Mouse (Mus musculus): ENCODE data around the gene Gm14180. TPM values are rescaled to one million over a fixed set of nuclear protein-coding genes. Genes with fewer than 3 reads are reported as not detected.
"Not testable (repeated sequence)": the region's sequence is repeated elsewhere in the genome, so short reads cannot be mapped to it uniquely, and the experiment has no call there.

The Gm14180 gene
- polyA plus RNA-seq (2014; fragmentation: Nextera tagmentation; extraction: Ambion mirVana), result not detected in 2 replicates

DNA sequence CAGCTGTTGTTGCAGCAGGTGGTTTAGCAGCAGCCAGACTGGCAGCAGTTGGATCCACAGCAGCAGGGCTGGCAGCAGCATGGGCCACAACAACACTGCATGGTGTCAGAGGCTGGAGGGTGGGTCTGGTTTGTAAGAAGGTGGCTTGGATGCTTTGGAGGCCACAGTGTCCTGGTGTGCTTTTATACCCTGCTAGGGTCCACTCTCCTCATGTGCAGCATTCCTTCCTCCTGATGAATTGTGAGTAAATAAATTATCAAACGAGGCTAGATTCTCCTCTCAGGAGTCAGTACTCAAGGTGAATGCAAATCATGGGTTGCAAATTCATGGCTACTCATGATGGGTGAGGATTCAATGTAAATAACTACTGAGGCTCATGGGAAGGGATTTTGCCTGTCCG lies at the start of gene Gm14180:
Gene Gm14180, minus strand, starts transcription at position 101 of the 400 bp plus-strand sequence.
- Histone ChIP-seq H3K36me3 (ENCODE audit: control insufficient read depth, insufficient read depth, low read length) (no peaks in the 10 kb centered on the region), H3K9ac (ENCODE audit: low read depth, low read length) (no peak within 1 kb of the TSS), H3K27ac (replicated peaks; ENCODE audit: low read depth, low read length) (no peak within 1 kb of the TSS), H3K27me3 (replicated peaks; ENCODE audit: control insufficient read depth, insufficient read depth, low read length) (no peaks in the 10 kb centered on the region), H3K4me3 (ENCODE audit: low read depth, low read length) (no peak within 1 kb of the TSS), H3K9me3 (ENCODE audit: control insufficient read depth, low read length) (no peaks in the 10 kb centered on the region), H3K4me1 (ENCODE audit: control insufficient read depth, insufficient read depth, low read length) (no peaks in the 10 kb centered on the region), H3K4me2 (ENCODE audit: low read depth, low read length) (no peak within 1 kb of the TSS)
- WGBS, result 66% methylated on average over 2 of the region's 2 CpGs
- ATAC-seq (ENCODE audit: low read depth), result no peak
- no peak for DNase-seq (ENCODE audit: low spot score)

DNA sequence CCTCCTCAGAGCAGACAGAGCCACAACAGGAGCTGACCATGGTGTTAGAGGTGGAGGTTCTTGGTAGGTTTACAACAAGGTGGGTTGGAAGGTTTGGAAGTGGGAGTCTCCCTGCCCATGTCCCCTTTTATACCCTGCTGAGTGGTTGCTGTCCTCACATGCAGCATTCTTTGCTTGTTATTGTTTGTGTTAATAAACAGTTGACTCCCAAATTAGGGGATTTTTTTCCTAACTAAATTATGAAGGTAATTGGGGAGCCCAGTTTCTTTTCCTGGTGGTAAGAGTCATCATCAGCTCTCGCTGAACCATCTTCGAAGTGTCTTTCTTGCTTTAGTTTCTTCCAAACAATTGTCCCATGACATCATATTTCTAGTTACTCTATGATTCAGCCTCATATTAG lies 46.5 kb upstream of the Gm14180 start, which contains the start of gene Krtap4-8:
Gene Krtap4-8, minus strand, starts transcription at position 101 of the 400 bp plus-strand sequence.
- H3K4me3 ChIP-seq (ENCODE audit: low read depth, low read length), result no peak within 1 kb of the TSS
- no peaks in the 10 kb centered on the region for H3K9me3 ChIP-seq (ENCODE audit: control insufficient read depth, low read length)
- H3K27me3 ChIP-seq (replicated peaks; ENCODE audit: control insufficient read depth, insufficient read depth, low read length), result no peaks in the 10 kb centered on the region
- H3K4me2 ChIP-seq (ENCODE audit: low read depth, low read length), result no peak within 1 kb of the TSS
- H3K27ac ChIP-seq (replicated peaks; ENCODE audit: low read depth, low read length), result no peak within 1 kb of the TSS
- ATAC-seq (ENCODE audit: low read depth) (no peak), DNase-seq (ENCODE audit: low spot score) (no peak)
- WGBS, result 91% methylated on average over 2 of the region's 2 CpGs
- H3K9ac ChIP-seq (ENCODE audit: low read depth, low read length), result no peak within 1 kb of the TSS
- H3K36me3 ChIP-seq (ENCODE audit: control insufficient read depth, insufficient read depth, low read length), result no peaks in the 10 kb centered on the region
- no peaks in the 10 kb centered on the region for H3K4me1 ChIP-seq (ENCODE audit: control insufficient read depth, insufficient read depth, low read length)

DNA sequence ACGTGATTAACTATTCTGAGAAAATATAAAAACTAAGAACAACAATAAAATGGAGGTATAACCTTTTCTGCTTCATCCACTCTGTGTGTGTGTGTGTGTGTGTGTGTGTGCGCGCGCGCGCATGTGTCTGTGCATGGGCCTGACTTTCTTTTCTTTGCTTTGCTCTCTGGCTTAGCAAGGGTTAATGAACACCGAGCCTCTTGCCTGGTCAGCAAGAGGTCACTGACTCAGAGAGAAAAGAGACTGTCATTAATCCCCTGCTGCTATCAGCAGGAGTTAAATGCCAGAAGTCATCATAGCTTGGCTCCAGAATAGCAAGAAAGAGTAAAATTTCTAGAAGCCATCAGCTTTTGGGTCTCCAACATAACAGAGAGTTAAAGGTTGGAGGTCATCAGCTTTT lies 44.3 kb upstream of the Gm14180 start:
- no peak overlapping the region for H3K9ac ChIP-seq (ENCODE audit: low read depth, low read length)
- no peak overlapping the region for H3K4me3 ChIP-seq (ENCODE audit: low read depth, low read length)
- no peak overlapping the region for H3K27ac ChIP-seq (replicated peaks; ENCODE audit: low read depth, low read length)
- 54% methylated on average over 7 of the region's 7 CpGs for WGBS
- DNase-seq (ENCODE audit: low spot score) (no peak), ATAC-seq (ENCODE audit: low read depth) (no peak)
- H3K36me3 ChIP-seq (ENCODE audit: control insufficient read depth, insufficient read depth, low read length), result no peaks in the 10 kb centered on the region
- H3K4me1 ChIP-seq (ENCODE audit: control insufficient read depth, insufficient read depth, low read length), result no peaks in the 10 kb centered on the region
- no peaks in the 10 kb centered on the region for H3K9me3 ChIP-seq (ENCODE audit: control insufficient read depth, low read length)
- H3K27me3 ChIP-seq (replicated peaks; ENCODE audit: control insufficient read depth, insufficient read depth, low read length), result no peaks in the 10 kb centered on the region
- no peak overlapping the region for H3K4me2 ChIP-seq (ENCODE audit: low read depth, low read length)

DNA sequence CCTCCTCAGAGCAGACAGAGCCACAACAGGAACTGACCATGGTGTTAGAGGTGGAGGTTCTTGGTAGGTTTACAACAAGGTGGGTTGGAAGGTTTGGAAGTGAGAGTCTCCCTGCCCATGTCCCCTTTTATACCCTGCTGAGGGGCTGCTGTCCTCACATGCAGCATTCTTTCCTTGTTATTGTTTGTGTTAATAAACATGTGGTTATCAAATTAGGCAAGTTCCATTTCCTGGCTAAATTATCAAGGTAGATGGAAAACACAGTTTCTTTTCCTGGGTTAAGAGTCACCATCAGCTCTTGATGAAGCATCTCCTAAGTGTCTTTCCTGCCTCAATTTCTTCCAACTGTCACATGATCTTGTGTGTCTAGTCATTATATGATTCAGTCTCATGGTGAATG lies 38.7 kb upstream of the Gm14180 start, which contains the start of gene Gm11595:
Gene Gm11595, minus strand, starts transcription at position 101 of the 400 bp plus-strand sequence.
- not testable (repeated sequence) for H3K36me3 ChIP-seq (ENCODE audit: control insufficient read depth, insufficient read depth, low read length); H3K4me1 ChIP-seq (ENCODE audit: control insufficient read depth, insufficient read depth, low read length); H3K9ac ChIP-seq (ENCODE audit: low read depth, low read length); H3K4me2 ChIP-seq (ENCODE audit: low read depth, low read length); H3K9me3 ChIP-seq (ENCODE audit: control insufficient read depth, low read length); DNase-seq (ENCODE audit: low spot score); H3K27ac ChIP-seq (replicated peaks; ENCODE audit: low read depth, low read length); H3K27me3 ChIP-seq (replicated peaks; ENCODE audit: control insufficient read depth, insufficient read depth, low read length); H3K4me3 ChIP-seq (ENCODE audit: low read depth, low read length); ATAC-seq (ENCODE audit: low read depth)

DNA sequence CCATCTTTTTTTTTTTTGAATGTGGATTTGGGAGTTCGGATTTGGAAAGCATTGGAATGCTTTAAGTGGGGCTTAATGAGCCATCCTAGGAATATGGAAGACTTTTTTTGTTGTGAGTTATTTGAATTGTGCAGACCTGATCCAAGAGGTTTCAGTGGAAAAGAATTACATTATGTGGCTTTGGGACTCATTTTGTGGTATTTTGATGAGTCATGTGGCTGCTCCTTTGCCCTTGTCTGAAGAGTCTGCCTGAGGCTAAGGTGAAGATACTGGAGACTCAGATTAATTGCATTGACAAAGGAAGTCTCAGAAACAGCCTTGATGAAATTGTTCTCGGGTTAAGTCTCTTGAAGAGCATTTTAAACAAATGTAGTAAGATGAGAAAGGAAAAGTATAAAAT lies 34.3 kb upstream of the Gm14180 start:
- DNase-seq (ENCODE audit: low spot score) (no peak), ATAC-seq (ENCODE audit: low read depth) (no peak)
- Histone ChIP-seq H3K9me3 (ENCODE audit: control insufficient read depth, low read length) (no peaks in the 10 kb centered on the region), H3K9ac (ENCODE audit: low read depth, low read length) (no peak overlapping the region), H3K4me1 (ENCODE audit: control insufficient read depth, insufficient read depth, low read length) (no peaks in the 10 kb centered on the region), H3K27me3 (replicated peaks; ENCODE audit: control insufficient read depth, insufficient read depth, low read length) (no peaks in the 10 kb centered on the region), H3K36me3 (ENCODE audit: control insufficient read depth, insufficient read depth, low read length) (no peaks in the 10 kb centered on the region), H3K4me3 (ENCODE audit: low read depth, low read length) (no peak overlapping the region), H3K27ac (replicated peaks; ENCODE audit: low read depth, low read length) (no peak overlapping the region), H3K4me2 (ENCODE audit: low read depth, low read length) (no peak overlapping the region)
- 60% methylated on average over 2 of the region's 2 CpGs for WGBS

DNA sequence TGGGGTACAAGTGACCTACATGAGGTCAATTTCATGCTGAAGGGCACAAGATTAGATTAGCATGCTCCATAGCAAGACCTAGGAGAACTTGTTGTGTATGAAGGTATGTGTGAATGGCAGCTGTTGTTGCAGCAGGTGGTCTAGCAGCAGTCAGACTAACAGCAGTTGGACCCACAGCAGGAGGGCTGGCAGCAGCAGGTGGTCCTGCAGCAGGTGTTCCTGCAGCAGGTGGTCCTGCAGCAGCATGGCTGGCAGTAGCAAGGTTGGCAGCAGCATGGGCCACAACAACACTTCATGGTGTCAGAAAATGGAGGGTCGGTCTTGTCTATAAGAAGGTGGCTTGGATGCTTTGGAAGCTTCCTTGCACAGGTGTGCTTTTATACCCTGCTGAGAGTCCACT lies 24.8 kb upstream of the Gm14180 start:
- no peak for DNase-seq (ENCODE audit: low spot score)
- 84% methylated on average over 1 of the region's 1 CpGs for WGBS
- no peak overlapping the region for H3K4me3 ChIP-seq (ENCODE audit: low read depth, low read length)
- H3K9me3 ChIP-seq (ENCODE audit: control insufficient read depth, low read length), result no peaks in the 10 kb centered on the region
- H3K27me3 ChIP-seq (replicated peaks; ENCODE audit: control insufficient read depth, insufficient read depth, low read length), result no peaks in the 10 kb centered on the region
- no peak overlapping the region for H3K9ac ChIP-seq (ENCODE audit: low read depth, low read length)
- H3K4me2 ChIP-seq (ENCODE audit: low read depth, low read length), result no peak overlapping the region
- no peak for ATAC-seq (ENCODE audit: low read depth)
- no peaks in the 10 kb centered on the region for H3K36me3 ChIP-seq (ENCODE audit: control insufficient read depth, insufficient read depth, low read length)
- no peak overlapping the region for H3K27ac ChIP-seq (replicated peaks; ENCODE audit: low read depth, low read length)
- H3K4me1 ChIP-seq (ENCODE audit: control insufficient read depth, insufficient read depth, low read length), result no peaks in the 10 kb centered on the region

DNA sequence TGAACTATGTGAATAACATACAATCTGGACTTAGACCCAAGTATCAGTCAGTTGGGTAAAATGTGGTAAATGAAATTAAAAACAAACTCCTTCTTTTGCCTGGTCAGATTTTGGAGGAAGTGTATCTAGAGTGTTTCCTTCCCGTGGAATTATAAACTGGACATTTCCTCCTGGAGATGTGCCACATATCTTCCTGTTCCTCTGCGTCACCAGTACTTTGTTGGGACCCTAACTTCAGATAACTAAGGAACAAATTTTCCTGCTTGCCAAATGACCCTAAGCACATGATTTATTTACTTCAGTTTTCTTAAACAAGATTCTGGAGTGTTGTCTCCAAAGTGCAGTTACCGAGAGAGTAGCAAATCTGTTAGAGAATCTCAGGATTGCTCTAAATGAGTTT lies 9.9 kb upstream of the Gm14180 start:
- Histone ChIP-seq H3K4me3 (ENCODE audit: low read depth, low read length) (no peak overlapping the region), H3K27me3 (replicated peaks; ENCODE audit: control insufficient read depth, insufficient read depth, low read length) (no peaks in the 10 kb centered on the region), H3K9ac (ENCODE audit: low read depth, low read length) (no peak overlapping the region), H3K4me1 (ENCODE audit: control insufficient read depth, insufficient read depth, low read length) (no peaks in the 10 kb centered on the region), H3K27ac (replicated peaks; ENCODE audit: low read depth, low read length) (no peak overlapping the region), H3K9me3 (ENCODE audit: control insufficient read depth, low read length) (no peaks in the 10 kb centered on the region), H3K4me2 (ENCODE audit: low read depth, low read length) (no peak overlapping the region), H3K36me3 (ENCODE audit: control insufficient read depth, insufficient read depth, low read length) (no peaks in the 10 kb centered on the region)
- no peak for ATAC-seq (ENCODE audit: low read depth)
- no peak for DNase-seq (ENCODE audit: low spot score)
- 89% methylated on average over 3 of the region's 3 CpGs for WGBS

DNA sequence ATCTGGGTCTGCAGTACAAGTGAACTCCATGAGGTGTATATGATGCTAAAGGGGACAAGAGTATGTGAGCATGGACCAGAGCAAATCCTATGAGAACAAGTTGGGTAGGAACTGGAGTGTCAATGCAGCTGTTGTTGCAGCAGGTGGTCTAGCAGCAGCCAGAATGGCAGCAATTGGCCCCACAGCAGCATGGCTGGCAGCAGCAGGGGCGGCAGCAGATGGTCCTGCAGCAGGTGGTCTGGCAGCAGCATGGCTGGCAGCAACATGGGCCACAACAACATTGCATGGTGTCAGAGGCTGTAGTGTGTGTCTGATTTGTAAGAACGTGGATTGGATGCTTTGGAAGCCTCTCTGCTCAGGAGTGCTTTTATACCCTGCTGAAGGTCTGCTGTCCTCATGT lies 10.0 kb downstream of the Gm14180 start:
- H3K36me3 ChIP-seq (ENCODE audit: control insufficient read depth, insufficient read depth, low read length), result no peaks in the 10 kb centered on the region
- no peak overlapping the region for H3K4me3 ChIP-seq (ENCODE audit: low read depth, low read length)
- H3K27me3 ChIP-seq (replicated peaks; ENCODE audit: control insufficient read depth, insufficient read depth, low read length), result no peaks in the 10 kb centered on the region
- DNase-seq (ENCODE audit: low spot score) (no peak), ATAC-seq (ENCODE audit: low read depth) (no peak)
- no peak overlapping the region for H3K9ac ChIP-seq (ENCODE audit: low read depth, low read length)
- no peaks in the 10 kb centered on the region for H3K9me3 ChIP-seq (ENCODE audit: control insufficient read depth, low read length)
- H3K4me1 ChIP-seq (ENCODE audit: control insufficient read depth, insufficient read depth, low read length), result no peaks in the 10 kb centered on the region
- no peak overlapping the region for H3K4me2 ChIP-seq (ENCODE audit: low read depth, low read length)
- 82% methylated on average over 2 of the region's 2 CpGs for WGBS
- H3K27ac ChIP-seq (replicated peaks; ENCODE audit: low read depth, low read length), result no peak overlapping the region

DNA sequence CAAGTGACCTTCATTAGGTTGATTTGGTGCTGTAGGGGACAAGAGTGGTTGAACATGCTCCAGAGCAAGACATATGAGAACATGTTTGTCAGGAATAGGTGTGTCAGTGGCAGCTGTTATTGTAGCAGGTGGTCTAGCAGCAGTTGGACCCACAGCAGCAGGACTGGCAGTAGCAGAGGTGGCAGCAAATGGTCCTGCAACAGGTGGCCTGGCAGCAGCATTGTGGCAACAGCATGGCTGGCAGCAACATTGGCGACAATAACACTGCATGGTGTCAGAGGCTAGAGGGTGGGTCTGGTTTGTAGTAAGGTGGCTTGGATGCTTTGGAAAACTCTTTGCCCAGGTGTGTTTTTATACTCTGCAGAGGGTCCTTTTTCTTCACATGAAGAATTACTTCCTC lies 15.3 kb downstream of the Gm14180 start:
- Histone ChIP-seq H3K9ac (ENCODE audit: low read depth, low read length) (no peak overlapping the region), H3K27me3 (replicated peaks; ENCODE audit: control insufficient read depth, insufficient read depth, low read length) (no peaks in the 10 kb centered on the region), H3K4me2 (ENCODE audit: low read depth, low read length) (no peak overlapping the region), H3K9me3 (ENCODE audit: control insufficient read depth, low read length) (no peaks in the 10 kb centered on the region), H3K4me3 (ENCODE audit: low read depth, low read length) (no peak overlapping the region), H3K27ac (replicated peaks; ENCODE audit: low read depth, low read length) (no peak overlapping the region), H3K4me1 (ENCODE audit: control insufficient read depth, insufficient read depth, low read length) (no peaks in the 10 kb centered on the region), H3K36me3 (ENCODE audit: control insufficient read depth, insufficient read depth, low read length) (no peaks in the 10 kb centered on the region)
- 94% methylated on average over 1 of the region's 1 CpGs for WGBS
- no peak for ATAC-seq (ENCODE audit: low read depth)
- DNase-seq (ENCODE audit: low spot score), result no peak
